Mouse (Mus musculus) cerebral cortex, adult 2 months (tissue): ENCODE results near the gene Lhx9.

Source experiments
- WGBS: fragments of 180-500 bp; shearing (Covaris S2); methylation state at CpG from one replicate; pipeline ENCODE4 v1.1.7; 2018; 5-methylcytosine and 5-hydroxymethylcytosine counted together

Gene Lhx9

GRCm38 (mm10) chr1:138839809-138840430, 8.5 kb downstream of the Lhx9 start:
- WGBS = 18% methylated on average over 16 of the region's 16 CpGs

- WGBS = 42% methylated on average over 2 of the region's 2 CpGs
Observed at GRCm38 (mm10) chr1:138839291-138839690, 9.1 kb downstream of the Lhx9 start.

GRCm38 (mm10) chr1:138837786-138838743, 10.3 kb downstream of the Lhx9 start:
- 18% methylated on average over 27 of the region's 27 CpGs for WGBS

GRCm38 (mm10) chr1:138835355-138835900, 12.9 kb downstream of the Lhx9 start:
- 7% methylated on average over 3 of the region's 3 CpGs for WGBS

- 3% methylated on average over 16 of the region's 16 CpGs for WGBS
Observed at GRCm38 (mm10) chr1:138831309-138831708, 17.1 kb downstream of the Lhx9 start.

- 67% methylated on average over 6 of the region's 6 CpGs for WGBS
Observed at GRCm38 (mm10) chr1:138826841-138827240, 21.5 kb downstream of the Lhx9 start.

- WGBS = 90% methylated on average over 1 of the region's 1 CpGs
Observed at GRCm38 (mm10) chr1:138822985-138823322, 25.4 kb downstream of the Lhx9 start.

- WGBS = 92% methylated on average over 7 of the region's 7 CpGs
Observed at GRCm38 (mm10) chr1:138822255-138822984, 26.0 kb downstream of the Lhx9 start.

GRCm38 (mm10) chr1:138801732-138802131, 46.6 kb downstream of the Lhx9 start:
- WGBS = 78% methylated on average over 3 of the region's 3 CpGs

GRCm38 (mm10) chr1:138801296-138801695, 47.1 kb downstream of the Lhx9 start:
- 68% methylated on average over 3 of the region's 3 CpGs for WGBS

- WGBS = 60% methylated on average over 5 of the region's 5 CpGs
Observed at GRCm38 (mm10) chr1:138798110-138798509, 50.3 kb downstream of the Lhx9 start.

- 43% methylated on average over 10 of the region's 10 CpGs for WGBS
Observed at GRCm38 (mm10) chr1:138785856-138786255, 62.5 kb downstream of the Lhx9 start.

GRCm38 (mm10) chr1:138784019-138784418, 64.4 kb downstream of the Lhx9 start:
- 84% methylated on average over 5 of the region's 5 CpGs for WGBS
